Mouse (Mus musculus) hindbrain, embryonic 11.5 days (tissue): Measurements from ENCODE around the gene Cdk5r1. TPM values are rescaled to one million over a fixed set of nuclear protein-coding genes. Genes with fewer than 3 reads are reported as not detected.

Experiments
- ATAC-seq: fragments of 200-750 bp; cut with Nextera tagmentation; 2 replicates; pipeline ENCODE4 v1.8.0; 2017; ENCODE audit warnings: mild to moderate bottlenecking, moderate TSS enrichment, moderate library complexity; ENCODE audit not compliant: low FRiP score
- DNase-seq: peaks from one replicate; pipeline ENCODE4 v3.0.0-alpha.2; 2015; ENCODE audit warnings: low spot score
- H3K27ac ChIP-seq: fragments of 300-500 bp; sonication (generic); 2 replicates; pipeline ENCODE4 v1.5.1; 2014; ENCODE audit warnings: mild to moderate bottlenecking, low read depth, low read length
- H3K27me3 ChIP-seq: fragments of 300-500 bp; sonication (generic); 2 replicates; pipeline ENCODE4 v1.6.1; 2014; ENCODE audit warnings: mild to moderate bottlenecking, low read length, moderate library complexity, mixed read lengths; ENCODE audit not compliant: control insufficient read depth, insufficient read depth
- H3K36me3 ChIP-seq: fragments of 300-500 bp; sonication (generic); 2 replicates; pipeline ENCODE4 v1.6.1; 2014; ENCODE audit warnings: mild to moderate bottlenecking, low read length, moderate library complexity, mixed read lengths; ENCODE audit not compliant: control insufficient read depth, insufficient read depth
- H3K4me1 ChIP-seq: fragments of 300-500 bp; sonication (generic); replicated peaks from 2 replicates; pipeline ENCODE4 v1.6.1; 2014; ENCODE audit warnings: low read length, mixed read lengths; ENCODE audit not compliant: control insufficient read depth, insufficient read depth
- H3K4me2 ChIP-seq: fragments of 300-500 bp; sonication (generic); replicated peaks from 2 replicates; pipeline ENCODE4 v1.6.1; 2014; ENCODE audit warnings: mild to moderate bottlenecking, low read depth, low read length
- H3K4me3 ChIP-seq: fragments of 300-500 bp; sonication (generic); 2 replicates; pipeline ENCODE4 v1.5.1; 2014; ENCODE audit warnings: low read depth, low read length
- H3K9ac ChIP-seq: fragments of 300-500 bp; sonication (generic); 2 replicates; pipeline ENCODE4 v1.6.1; 2014; ENCODE audit warnings: low read depth, low read length
- H3K9me3 ChIP-seq: fragments of 300-500 bp; sonication (generic); 2 replicates; pipeline ENCODE4 v1.6.1; 2016; ENCODE audit warnings: low read length; ENCODE audit not compliant: control insufficient read depth
- WGBS: fragments of 180-500 bp; shearing (Covaris S2); extraction: QIAGEN DNeasy Blood & Tissue Kit; methylation state at CpG from one replicate; pipeline ENCODE4 v1.1.7; 2014; 5-methylcytosine and 5-hydroxymethylcytosine counted together
- polyA plus RNA-seq: library from polyadenylated mRNA; unstranded; fragments of >200 nt; fragmentation: Nextera tagmentation; extraction: Ambion mirVana; gene quantifications from 2 replicates; pipeline ENCODE4 v1.2.1, GENCODE M21; 2014

Cdk5r1 gene
- polyA plus RNA-seq, 1 experiment from 2014 or later = 21.5 TPM

DNA sequence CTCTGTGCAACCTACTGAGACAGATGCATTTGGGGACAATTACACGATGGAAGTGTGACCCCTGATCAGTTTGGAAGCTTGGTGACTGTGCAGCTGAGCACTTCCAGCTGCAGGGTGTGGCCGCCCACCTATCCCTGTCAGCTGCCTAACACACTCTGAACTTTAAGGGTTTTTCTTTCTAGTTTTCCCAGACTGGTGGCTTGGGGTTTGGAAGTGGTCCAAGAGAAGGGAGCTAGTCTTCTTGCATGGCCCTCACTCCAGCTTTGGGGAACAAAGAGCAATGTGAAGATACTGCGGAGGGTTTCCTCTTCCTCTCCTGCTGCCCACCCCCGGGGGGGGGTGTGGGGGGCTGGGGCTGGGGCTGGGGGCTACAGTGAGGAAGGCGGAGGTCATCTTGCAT lies 2.6 kb downstream of the Cdk5r1 start:
- peaks cover 10% of the 10 kb centered on the region for H3K27me3 ChIP-seq
- WGBS = 70% methylated on average over 5 of the region's 5 CpGs
- no peaks in the 10 kb centered on the region for H3K9me3 ChIP-seq
- ATAC-seq = no peak
- H3K36me3 ChIP-seq = no peaks in the 10 kb centered on the region
- DNase-seq = no peak
- H3K27ac ChIP-seq = no peak overlapping the region
- peaks cover 8% of the 10 kb centered on the region for H3K4me1 ChIP-seq
- peak overlapping the region; percentile 96 for H3K9ac ChIP-seq
- peak overlapping the region; percentile 86 for H3K4me3 ChIP-seq
- peak overlapping the region; percentile 93 for H3K4me2 ChIP-seq

- Histone ChIP-seq H3K27ac (0 out of 2 replicates have a peak overlapping the region, but pooled peaks have one; percentile 17), H3K36me3 (no peaks in the 10 kb centered on the region), H3K4me3 (peak overlapping the region; percentile 86), H3K27me3 (peaks cover 8% of the 10 kb centered on the region), H3K9ac (peak overlapping the region; percentile 96), H3K4me1 (peaks cover 9% of the 10 kb centered on the region), H3K9me3 (no peaks in the 10 kb centered on the region), H3K4me2 (peak overlapping the region; percentile 93)
- 80% methylated on average over 31 of the region's 31 CpGs for WGBS
- DNase-seq (no peak), ATAC-seq (no peak)
Measured at GRCm38 (mm10) chr11:80479906-80480866, 3.4 kb downstream of the Cdk5r1 start.

DNA sequence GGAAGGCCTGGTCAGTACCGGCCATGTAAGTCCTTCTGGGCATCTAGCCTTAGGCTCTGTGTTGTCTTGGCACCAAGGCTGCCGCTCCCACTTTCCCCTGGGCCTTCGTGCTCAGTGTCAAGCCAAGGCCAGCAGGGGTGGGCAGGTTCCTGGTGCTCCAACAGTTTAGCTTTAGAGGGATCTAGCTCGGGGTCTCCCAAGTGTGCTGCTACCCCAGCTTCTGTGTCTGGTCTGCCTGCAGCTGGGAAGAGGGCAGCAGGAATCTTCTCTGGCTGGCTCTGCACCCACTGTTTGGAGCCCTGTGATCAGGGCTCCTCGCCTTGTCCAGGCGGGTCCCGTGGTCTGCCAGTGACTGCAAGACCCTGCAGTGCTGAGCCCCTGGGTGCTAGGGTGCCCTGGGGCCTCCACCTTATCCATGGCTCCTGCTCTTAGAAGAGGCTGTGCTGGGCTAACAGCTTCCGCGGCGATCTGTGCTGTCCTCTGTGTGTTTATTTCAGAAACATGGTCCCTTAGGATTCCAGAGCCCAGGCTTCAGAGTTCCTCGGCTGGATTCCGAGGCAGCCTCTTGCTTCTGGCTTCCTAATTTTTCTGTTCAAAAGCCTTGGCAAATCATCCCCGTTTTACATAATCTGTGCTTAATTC lies 4.7 kb downstream of the Cdk5r1 start:
- H3K9ac ChIP-seq = no peak overlapping the region
- no peaks in the 10 kb centered on the region for H3K9me3 ChIP-seq
- H3K4me3 ChIP-seq = peak overlapping the region; percentile 9; the same call in 1 of the 2 replicates
- peaks cover 9% of the 10 kb centered on the region for H3K4me1 ChIP-seq
- H3K36me3 ChIP-seq = no peaks in the 10 kb centered on the region
- DNase-seq (no peak), ATAC-seq (no peak)
- H3K27me3 ChIP-seq = peaks cover 6% of the 10 kb centered on the region; the same call in 1 of the 2 replicates
- WGBS = 74% methylated on average over 13 of the region's 13 CpGs
- H3K27ac ChIP-seq = no peak overlapping the region
- H3K4me2 ChIP-seq = peak overlapping the region; percentile 11

GRCm38 (mm10) chr11:80482347-80482746 lies 5.5 kb downstream of the Cdk5r1 start:
- Histone ChIP-seq H3K27ac (no peak overlapping the region), H3K4me3 (no peak overlapping the region), H3K9ac (no peak overlapping the region), H3K36me3 (no peaks in the 10 kb centered on the region), H3K4me1 (peaks cover 9% of the 10 kb centered on the region), H3K9me3 (no peaks in the 10 kb centered on the region), H3K27me3 (peaks cover 6% of the 10 kb centered on the region; the same call in 1 of the 2 replicates), H3K4me2 (no peak overlapping the region)
- no peak for DNase-seq
- 75% methylated on average over 10 of the region's 10 CpGs for WGBS
- ATAC-seq = no peak

- H3K4me3 ChIP-seq = no peak overlapping the region
- no peak overlapping the region for H3K9ac ChIP-seq
- H3K9me3 ChIP-seq = no peaks in the 10 kb centered on the region
- H3K27me3 ChIP-seq = peaks cover 2% of the 10 kb centered on the region; the same call in 1 of the 2 replicates
- H3K4me1 ChIP-seq = peaks cover 9% of the 10 kb centered on the region
- H3K27ac ChIP-seq = no peak overlapping the region
- DNase-seq (no peak), ATAC-seq (no peak)
- no peaks in the 10 kb centered on the region for H3K36me3 ChIP-seq
- no peak overlapping the region for H3K4me2 ChIP-seq
- WGBS = 88% methylated on average over 7 of the region's 7 CpGs
Measured at GRCm38 (mm10) chr11:80482921-80483320, 6.1 kb downstream of the Cdk5r1 start.

- WGBS = 74% methylated on average over 6 of the region's 6 CpGs
- peak overlapping the region; percentile 20; the same call in 1 of the 2 replicates for H3K27ac ChIP-seq
- ATAC-seq (no peak), DNase-seq (no peak)
- no peaks in the 10 kb centered on the region for H3K36me3 ChIP-seq
- H3K27me3 ChIP-seq = no peaks in the 10 kb centered on the region; the same call in 1 of the 2 replicates
- H3K4me2 ChIP-seq = no peak overlapping the region
- no peak overlapping the region for H3K9ac ChIP-seq
- H3K4me3 ChIP-seq = no peak overlapping the region
- H3K4me1 ChIP-seq = peaks cover 9% of the 10 kb centered on the region
- no peaks in the 10 kb centered on the region for H3K9me3 ChIP-seq
Measured at GRCm38 (mm10) chr11:80483536-80484067, 6.8 kb downstream of the Cdk5r1 start.

- Histone ChIP-seq H3K4me1 (peaks cover 9% of the 10 kb centered on the region), H3K4me3 (no peak overlapping the region), H3K9ac (peak overlapping the region; percentile 34; the same call in 1 of the 2 replicates), H3K27ac (peak overlapping the region; percentile 20; the same call in 1 of the 2 replicates), H3K4me2 (no peak overlapping the region), H3K27me3 (no peaks in the 10 kb centered on the region), H3K9me3 (no peaks in the 10 kb centered on the region), H3K36me3 (no peaks in the 10 kb centered on the region)
- no peak for DNase-seq
- ATAC-seq = peak; percentile 49
- 35% methylated on average over 12 of the region's 12 CpGs for WGBS
Measured at GRCm38 (mm10) chr11:80484191-80484791, 7.5 kb downstream of the Cdk5r1 start.

GRCm38 (mm10) chr11:80485120-80485551 lies 8.3 kb downstream of the Cdk5r1 start:
- Histone ChIP-seq H3K27me3 (no peaks in the 10 kb centered on the region), H3K4me1 (peaks cover 5% of the 10 kb centered on the region), H3K4me3 (no peak overlapping the region), H3K4me2 (no peak overlapping the region), H3K36me3 (no peaks in the 10 kb centered on the region), H3K9me3 (no peaks in the 10 kb centered on the region), H3K9ac (no peak overlapping the region), H3K27ac (no peak overlapping the region)
- ATAC-seq (no peak), DNase-seq (no peak)
- 78% methylated on average over 8 of the region's 9 CpGs for WGBS
